In the genomic region with DNA sequence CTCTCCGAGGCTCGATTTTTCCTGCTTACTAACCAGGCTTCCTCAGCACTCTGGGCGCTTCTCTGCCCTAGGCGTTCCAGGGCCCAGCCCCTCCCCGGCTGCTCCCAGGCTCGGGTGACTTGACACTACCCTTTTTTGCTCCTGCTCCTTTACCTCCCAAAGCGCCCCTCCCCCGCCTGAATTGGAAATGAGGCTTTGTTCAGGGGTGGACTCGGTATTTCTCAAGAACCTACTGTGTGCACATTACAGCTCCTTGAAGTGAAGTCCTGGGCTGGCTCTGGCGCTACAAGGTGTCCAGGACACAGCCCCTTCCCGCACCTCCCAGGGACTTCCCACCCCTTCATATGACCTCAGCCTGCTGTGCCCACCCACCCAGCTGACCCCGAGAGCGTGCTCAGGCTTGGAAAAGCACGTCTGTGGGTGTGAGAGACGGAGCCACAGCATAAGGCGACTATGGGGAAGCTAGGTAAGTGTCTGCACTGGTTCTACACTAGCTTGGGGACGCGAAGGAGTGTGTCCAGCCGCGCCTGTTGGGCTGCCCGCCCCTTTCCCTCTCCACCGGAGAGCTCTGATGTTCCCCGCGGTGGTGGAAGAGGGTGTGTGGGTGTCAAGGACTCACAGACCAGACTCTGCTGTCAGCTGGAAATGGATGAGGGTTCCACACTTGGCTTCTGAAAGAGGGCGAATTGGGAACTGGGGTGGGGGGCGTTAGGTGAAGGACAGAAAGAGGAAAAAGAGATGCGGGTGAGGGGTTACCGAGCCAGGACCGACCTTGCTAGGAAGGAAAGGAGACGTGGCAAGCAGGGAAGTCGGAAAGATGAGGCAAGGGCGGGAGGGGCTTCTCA, we compare ENCODE assay signal across 8 mouse cellular contexts. TPM values are rescaled to one million over a fixed set of nuclear protein-coding genes. Genes with fewer than 3 reads are reported as not detected.
DNase-seq lines count a peak whose midpoint lies in the region; ATAC-seq and TF ChIP-seq lines count a peak whose summit lies in the region.

A gene (plus strand): TSS at position 397 of the 845 bp plus-strand sequence.

- peaks cover under 1% of the 10 kb centered on the region; the same call in 1 of the 2 replicates for H3K4me1 ChIP-seq in bone marrow, adult 2 months (ENCODE audit: control insufficient read depth, insufficient read depth, low read length)
- peaks cover 53% of the 10 kb centered on the region for H3K4me1 ChIP-seq in forebrain, embryonic 16.5 days (replicated peaks; ENCODE audit: control insufficient read depth, insufficient read depth, low read length)
- peaks cover 48% of the 10 kb centered on the region for H3K4me1 ChIP-seq in hindbrain, embryonic 16.5 days (ENCODE audit: control insufficient read depth, insufficient read depth, low read depth, low read length)
- peaks cover 42% of the 10 kb centered on the region for H3K4me1 ChIP-seq in limb, embryonic 11.5 days (ENCODE audit: control insufficient read depth, insufficient read depth, low read length)
- peaks cover 67% of the 10 kb centered on the region for H3K4me1 ChIP-seq in midbrain, embryonic 13.5 days (replicated peaks)
- H3K4me1 ChIP-seq in thymus, adult 2 months (replicated peaks; ENCODE audit: control insufficient read depth, insufficient read depth, low read length), result peaks cover 38% of the 10 kb centered on the region

- peak within 1 kb of the TSS; percentile 61 for H3K9ac ChIP-seq in forebrain, embryonic 16.5 days (replicated peaks; ENCODE audit: low read depth, low read length)
- peak within 1 kb of the TSS; percentile 69 for H3K9ac ChIP-seq in hindbrain, embryonic 16.5 days (ENCODE audit: low read depth, low read length)
- H3K9ac ChIP-seq in limb, embryonic 11.5 days (ENCODE audit: low read length), result peak within 1 kb of the TSS; percentile 37
- peak within 1 kb of the TSS; percentile 66 for H3K9ac ChIP-seq in midbrain, embryonic 13.5 days (replicated peaks)

- ATAC-seq in forebrain, embryonic 16.5 days, result no peak
- no peak for ATAC-seq in hindbrain, embryonic 16.5 days
- no peak for ATAC-seq in limb, embryonic 11.5 days (ENCODE audit: insufficient number of reproducible peaks, low FRiP score, low TSS enrichment, low read depth)
- ATAC-seq in midbrain, embryonic 13.5 days, result peak; percentile 10; the same call in 1 of the 2 replicates

- H3K27me3 ChIP-seq in forebrain, embryonic 16.5 days (replicated peaks; ENCODE audit: control insufficient read depth, insufficient read depth, low read length), result peaks cover 45% of the 10 kb centered on the region
- peaks cover 28% of the 10 kb centered on the region for H3K27me3 ChIP-seq in hindbrain, embryonic 16.5 days (replicated peaks; ENCODE audit: control insufficient read depth, insufficient read depth, low read length)
- H3K27me3 ChIP-seq in limb, embryonic 11.5 days (ENCODE audit: control insufficient read depth, insufficient read depth, low read length), result peaks cover 63% of the 10 kb centered on the region
- peaks cover 56% of the 10 kb centered on the region for H3K27me3 ChIP-seq in midbrain, embryonic 13.5 days
- H3K27me3 ChIP-seq in thymus, adult 2 months (ENCODE audit: control insufficient read depth, insufficient read depth, low read length), result peaks cover 38% of the 10 kb centered on the region

- WGBS in bone marrow, adult 2 months, result 3% methylated on average over 32 of the region's 32 CpGs
- WGBS in forebrain, embryonic 16.5 days, result under 1% methylated on average over 32 of the region's 32 CpGs
- under 1% methylated on average over 32 of the region's 32 CpGs for WGBS in hindbrain, embryonic 16.5 days
- under 1% methylated on average over 32 of the region's 32 CpGs for WGBS in limb, embryonic 11.5 days
- under 1% methylated on average over 31 of the region's 32 CpGs for WGBS in midbrain, embryonic 13.5 days
- WGBS in thymus, adult 2 months, result 4% methylated on average over 32 of the region's 32 CpGs

- peak; percentile 47 for DNase-seq in kidney, adult 18-20 months
- DNase-seq in kidney, adult 8-10 months, result no peak
- DNase-seq in limb, embryonic 11.5 days (ENCODE audit: low spot score), result peak; percentile 62
- DNase-seq in thymus, adult 2 months, result peak; percentile 29

- TF ChIP-seq POLR2A in bone marrow, adult 2 months (IDR thresholded peaks at IDR 0.05; ENCODE audit: borderline replicate concordance, control insufficient read depth, low read depth, low read length), result no peak
- TF ChIP-seq POLR2A in thymus, adult 2 months (IDR thresholded peaks at IDR 0.05; ENCODE audit: control insufficient read depth, extremely low read depth, insufficient read depth, low read length, poor library complexity), result no peak; the same call in 1 of the 2 replicates

- no peak within 1 kb of the TSS for H3K27ac ChIP-seq in bone marrow, adult 2 months (ENCODE audit: control insufficient read depth, insufficient read depth, low read depth, low read length, poor library complexity)
- no peak within 1 kb of the TSS for H3K27ac ChIP-seq in forebrain, embryonic 16.5 days (ENCODE audit: low read length)
- no peak within 1 kb of the TSS; the same call in 1 of the 2 replicates for H3K27ac ChIP-seq in hindbrain, embryonic 16.5 days (ENCODE audit: low read depth, low read length)
- no peak within 1 kb of the TSS for H3K27ac ChIP-seq in limb, embryonic 11.5 days (replicated peaks; ENCODE audit: low read depth, low read length)
- H3K27ac ChIP-seq in midbrain, embryonic 13.5 days, result no peak within 1 kb of the TSS
- no peak within 1 kb of the TSS for H3K27ac ChIP-seq in thymus, adult 2 months (ENCODE audit: control insufficient read depth, insufficient read depth, low read length)

- no peaks in the 10 kb centered on the region for H3K9me3 ChIP-seq in forebrain, embryonic 16.5 days (ENCODE audit: control insufficient read depth, low read length)
- H3K9me3 ChIP-seq in hindbrain, embryonic 16.5 days (ENCODE audit: control insufficient read depth, low read length), result no peaks in the 10 kb centered on the region
- no peaks in the 10 kb centered on the region for H3K9me3 ChIP-seq in limb, embryonic 11.5 days (ENCODE audit: control insufficient read depth, low read length)
- no peaks in the 10 kb centered on the region for H3K9me3 ChIP-seq in midbrain, embryonic 13.5 days

- no peak for TF ChIP-seq CTCF in bone marrow, adult 2 months (IDR thresholded peaks at IDR 0.05; ENCODE audit: control insufficient read depth, insufficient read depth, low read length)
- TF ChIP-seq CTCF in thymus, adult 2 months (IDR thresholded peaks at IDR 0.05; ENCODE audit: borderline replicate concordance, control insufficient read depth, extremely low read depth, insufficient read depth, low read length, poor library complexity), result no peak

- H3K4me3 ChIP-seq in bone marrow, adult 2 months (replicated peaks; ENCODE audit: control insufficient read depth, low read depth, low read length), result peak within 1 kb of the TSS; percentile 29
- H3K4me3 ChIP-seq in forebrain, embryonic 16.5 days (replicated peaks; ENCODE audit: low read length), result peak within 1 kb of the TSS; percentile 88
- peak within 1 kb of the TSS; percentile 97 for H3K4me3 ChIP-seq in hindbrain, embryonic 16.5 days (ENCODE audit: low read length)
- H3K4me3 ChIP-seq in limb, embryonic 11.5 days (ENCODE audit: low read depth, low read length), result peak within 1 kb of the TSS; percentile 84
- H3K4me3 ChIP-seq in midbrain, embryonic 13.5 days (replicated peaks), result peak within 1 kb of the TSS; percentile 93
- peak within 1 kb of the TSS; percentile 43 for H3K4me3 ChIP-seq in thymus, adult 2 months (ENCODE audit: control insufficient read depth, insufficient read depth, low read length)

- peak within 1 kb of the TSS; percentile 100 for H3K4me2 ChIP-seq in forebrain, embryonic 16.5 days (ENCODE audit: low read length)
- peak within 1 kb of the TSS; percentile 99 for H3K4me2 ChIP-seq in hindbrain, embryonic 16.5 days (ENCODE audit: low read length)
- H3K4me2 ChIP-seq in limb, embryonic 11.5 days (ENCODE audit: low read depth, severe bottlenecking), result peak within 1 kb of the TSS; percentile 99
- peak within 1 kb of the TSS; percentile 97 for H3K4me2 ChIP-seq in midbrain, embryonic 13.5 days (replicated peaks)

- no peaks in the 10 kb centered on the region for H3K36me3 ChIP-seq in forebrain, embryonic 16.5 days (ENCODE audit: control insufficient read depth, insufficient read depth)
- H3K36me3 ChIP-seq in hindbrain, embryonic 16.5 days (ENCODE audit: control insufficient read depth, insufficient read depth, low read length), result no peaks in the 10 kb centered on the region
- H3K36me3 ChIP-seq in limb, embryonic 11.5 days (ENCODE audit: control insufficient read depth, insufficient read depth, low read length), result no peaks in the 10 kb centered on the region
- H3K36me3 ChIP-seq in midbrain, embryonic 13.5 days, result no peaks in the 10 kb centered on the region
- no peaks in the 10 kb centered on the region for H3K36me3 ChIP-seq in thymus, adult 2 months (ENCODE audit: control insufficient read depth, insufficient read depth, low read length)

RNA-seq across cellular contexts. Expression of the gene that starts here (rescaled TPM):
- polyA plus RNA-seq in bone marrow, adult 2 months (2011; ENCODE audit: insufficient read depth, insufficient read length, low replicate concordance, missing spikeins), result 6.6 and 8.7 TPM in 2 replicates
- 5.7 and 6.5 TPM in 2 replicates for polyA plus RNA-seq in forebrain, embryonic 16.5 days (2015; fragmentation: Nextera tagmentation; extraction: Ambion mirVana)
- 6.2 and 6.5 TPM in 2 replicates for polyA plus RNA-seq in hindbrain, embryonic 16.5 days (2015; fragmentation: Nextera tagmentation; extraction: Ambion mirVana)
- polyA plus RNA-seq in limb, embryonic 11.5 days (2014; fragmentation: Nextera tagmentation; extraction: Ambion mirVana), result 0.84 and 0.91 TPM in 2 replicates
- polyA plus RNA-seq in midbrain, embryonic 13.5 days (2015; fragmentation: Nextera tagmentation; extraction: Ambion mirVana), result 4.2 and 5.0 TPM in 2 replicates
- 38.7 and 40.0 TPM in 2 replicates for polyA plus RNA-seq in thymus, adult 2 months (2012; rRNA removed)

Comparison
In these comparisons a context has a peak if more than half of its experiments do, and no peak if none do; other contexts are left out.
1. DNase-seq: peak in kidney, adult 18-20 months (single experiment) and thymus, adult 2 months (single experiment); none in kidney, adult 8-10 months (0 of 2).
2. Peak in DNase-seq, H3K4me3 ChIP-seq, H3K9ac ChIP-seq and H3K4me2 ChIP-seq in limb, embryonic 11.5 days; RNA of the gene not detected or under 1 TPM.
3. H3K4me3 ChIP-seq: peak in every context shown above with its lines; median percentile 97 in hindbrain, embryonic 16.5 days; 93 in midbrain, embryonic 13.5 days; 88 in forebrain, embryonic 16.5 days; 84 in limb, embryonic 11.5 days; 43 in thymus, adult 2 months; 29 in bone marrow, adult 2 months.
4. Peak in every context shown above with its lines, with median percentiles within 50 percentile points of each other: H3K4me2 ChIP-seq and H3K9ac ChIP-seq.